Mouse (Mus musculus) neural tube, embryonic 10.5 days (tissue): ENCODE measurements around the gene Pdgfa.
A peak's percentile ranks its signal among the peaks of the same experiment; 100 is the strongest.

Source experiments
- DNase-seq: peaks from one replicate; pipeline ENCODE4 v3.0.0-alpha.2; 2017; ENCODE audit warnings: low spot score; ENCODE audit errors: extremely low spot score

Pdgfa gene

DNA sequence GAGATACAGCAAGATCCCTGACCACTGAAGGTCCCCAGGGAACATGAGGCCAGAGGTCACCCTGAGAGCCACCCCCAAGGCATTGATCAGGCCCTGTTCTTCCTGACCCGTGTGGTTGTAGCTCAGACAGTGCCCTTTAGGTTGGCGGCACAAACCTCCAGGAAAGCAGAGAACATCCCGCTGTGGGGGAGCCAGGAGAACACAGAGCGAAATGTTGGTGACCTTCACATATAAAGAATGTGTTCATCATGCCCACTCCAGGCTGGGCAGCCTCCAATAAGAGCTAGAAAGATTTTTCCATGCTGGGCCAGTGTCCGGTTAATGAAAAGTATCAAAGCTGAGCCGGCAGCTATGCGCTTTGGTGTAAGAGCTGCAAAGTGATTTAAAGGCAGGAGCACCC, 43.2 kb downstream of the Pdgfa start:
- DNase-seq, result no peak

DNA sequence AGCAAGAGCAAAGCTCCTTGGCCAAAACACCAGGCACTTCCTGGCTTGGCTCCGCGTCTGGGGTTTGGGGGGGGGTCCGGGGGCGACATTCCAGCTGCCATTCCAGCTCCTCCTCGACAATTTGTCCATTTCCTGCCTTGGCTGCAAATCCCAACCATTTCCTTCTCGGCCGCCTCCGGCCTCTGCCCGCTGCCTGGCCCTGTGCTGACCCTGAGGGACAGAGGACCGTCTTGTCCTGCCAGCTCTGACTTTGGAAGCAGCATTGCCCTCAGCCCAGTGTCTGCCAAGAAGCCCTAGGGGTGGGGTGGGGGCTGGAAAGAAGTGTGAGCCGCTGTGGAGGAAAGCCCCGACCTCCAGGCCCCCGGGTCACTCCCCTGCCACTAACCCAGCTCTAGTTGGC, 44.2 kb downstream of the Pdgfa start:
- DNase-seq, result no peak

DNA sequence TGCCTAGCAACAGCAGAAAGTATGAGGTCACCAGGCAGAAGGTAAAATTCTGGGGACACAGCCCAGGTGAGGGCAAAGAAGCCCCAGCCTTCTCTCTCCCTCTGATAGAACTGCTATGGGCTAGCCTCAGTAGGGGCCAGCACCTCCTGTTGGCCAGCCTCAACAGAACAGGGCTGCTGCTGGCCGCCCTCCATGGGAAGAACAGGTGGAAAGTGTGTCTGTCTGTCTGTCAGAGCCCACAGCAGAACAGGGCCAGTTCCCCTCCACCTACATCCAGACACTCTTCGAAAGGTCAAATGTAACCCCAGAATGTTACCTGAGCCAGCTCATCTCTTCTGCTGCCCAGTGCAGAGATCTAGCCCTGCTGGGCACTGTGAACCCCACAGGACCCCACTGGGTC, 45.9 kb downstream of the Pdgfa start:
- DNase-seq, result no peak

DNA sequence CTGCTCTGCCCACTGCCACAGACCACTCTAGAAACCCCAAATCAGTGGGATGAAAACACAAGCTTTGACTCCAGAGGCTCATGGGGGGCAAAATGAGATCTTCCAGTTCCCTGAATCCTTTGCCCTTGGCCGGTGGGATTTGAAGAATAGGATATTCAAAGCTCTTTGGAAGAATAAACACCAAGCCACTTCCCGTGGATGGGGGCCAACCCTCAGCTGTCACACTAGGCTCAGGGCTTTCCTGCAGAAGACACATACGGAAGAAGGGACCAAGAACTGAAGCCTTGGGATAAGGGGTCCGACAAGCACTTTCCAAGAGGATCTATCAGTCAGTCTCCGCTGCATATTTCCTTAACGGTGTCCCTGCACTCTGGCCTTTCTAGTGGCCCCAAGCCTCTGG, 48.0 kb downstream of the Pdgfa start:
- DNase-seq, result no peak

DNA sequence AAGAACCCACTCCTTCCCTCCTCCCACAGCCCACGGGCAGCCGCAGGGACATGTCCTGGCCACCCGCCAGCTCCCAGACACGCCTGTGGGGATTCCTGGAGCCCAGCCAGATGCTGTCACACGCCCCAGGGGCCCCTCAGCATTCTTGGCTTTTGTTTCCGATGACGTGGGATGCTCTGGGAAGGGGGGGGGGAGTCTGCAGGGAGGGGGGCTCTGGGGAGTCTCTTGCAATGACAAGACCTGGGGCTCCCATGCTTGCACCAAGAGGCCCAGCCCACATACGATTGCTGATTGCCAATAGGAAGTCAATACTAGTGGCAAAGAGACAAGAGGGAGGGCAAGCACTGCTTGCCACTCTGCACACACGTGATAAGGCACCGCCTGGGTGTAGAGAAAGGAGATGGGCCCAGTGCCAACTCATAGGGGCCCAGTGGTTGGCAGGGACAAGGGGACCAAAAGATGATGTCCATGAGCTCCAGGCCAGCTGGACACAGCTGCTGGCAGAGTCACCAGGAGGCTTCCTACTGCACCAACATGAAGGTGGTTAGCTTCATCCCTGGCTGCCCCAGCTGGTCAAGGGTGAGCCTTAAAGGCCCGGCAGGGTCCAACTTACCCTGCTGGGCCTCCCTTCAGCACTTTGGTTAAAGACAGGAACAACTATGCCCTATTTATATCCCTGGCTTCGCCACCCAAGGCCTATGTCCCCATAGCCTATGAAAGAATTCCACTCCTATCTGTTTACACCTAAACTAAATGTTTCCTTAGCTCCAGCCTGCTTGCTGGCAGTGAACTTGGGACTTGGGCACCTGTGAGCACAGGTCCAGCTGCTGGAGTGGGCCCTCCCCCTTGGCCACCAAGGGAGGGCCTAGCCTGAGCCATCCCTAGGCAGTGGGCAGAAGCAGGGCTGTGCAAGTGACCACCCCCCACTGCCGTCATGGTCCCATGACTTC, 48.9 kb downstream of the Pdgfa start:
- no peak for DNase-seq

DNA sequence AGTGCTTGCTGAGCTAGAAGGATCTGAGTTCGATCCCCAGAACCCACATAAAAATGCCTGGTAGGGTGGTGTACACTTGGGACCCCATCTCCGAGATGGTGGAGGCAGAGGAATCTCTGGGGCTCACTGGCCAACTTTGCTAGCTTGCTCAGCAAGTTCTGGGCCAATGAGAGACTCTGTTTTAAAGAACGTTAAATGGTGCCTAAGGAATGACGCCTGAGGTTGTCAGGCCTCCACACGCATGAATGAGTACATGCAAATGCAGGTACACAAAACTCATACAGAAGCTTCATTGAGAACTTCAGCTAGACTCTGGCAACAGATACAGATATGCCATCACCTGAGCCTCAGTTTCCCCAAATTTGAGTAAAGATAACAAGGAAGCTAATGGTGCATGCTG, 49.7 kb downstream of the Pdgfa start:
- DNase-seq, result no peak

DNA sequence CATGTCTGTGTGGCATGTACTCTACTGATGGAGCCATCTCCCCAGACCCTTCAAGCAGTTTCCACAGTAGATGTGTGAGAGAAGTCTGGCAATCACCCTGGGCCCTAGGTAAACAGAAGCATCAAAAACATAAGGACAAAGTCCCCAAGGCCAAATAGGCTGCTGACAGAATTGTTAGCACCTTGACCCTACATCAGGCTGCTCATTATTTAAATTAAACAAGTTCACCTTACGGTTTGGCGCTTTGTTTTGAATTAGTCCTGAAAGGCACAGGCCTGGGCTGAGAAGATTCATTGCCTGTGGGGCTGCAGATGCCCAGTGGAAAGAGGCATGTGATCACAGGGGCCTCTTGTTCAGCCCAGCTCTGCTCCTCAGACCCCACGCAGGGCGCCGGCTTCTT, 50.2 kb downstream of the Pdgfa start:
- no peak for DNase-seq

DNA sequence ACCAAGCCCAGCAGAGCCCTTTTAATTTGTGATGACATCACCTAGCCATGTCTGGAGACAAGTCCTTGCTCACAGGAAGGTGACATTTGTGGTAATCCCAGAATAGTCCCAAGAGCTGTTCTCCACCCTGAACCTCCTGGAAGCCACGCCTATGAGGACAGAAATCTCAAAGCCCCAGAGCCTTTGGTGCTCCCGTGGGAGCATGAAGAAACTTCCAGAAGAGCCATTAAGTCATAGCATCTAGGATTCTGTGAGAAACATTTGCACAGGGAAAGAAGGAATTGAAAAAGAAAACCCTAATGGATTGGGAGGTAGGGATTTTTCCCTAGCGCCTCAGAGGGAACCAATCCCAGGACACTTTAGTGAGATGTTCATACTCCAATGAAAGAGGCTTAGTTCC, 52.2 kb downstream of the Pdgfa start:
- no peak for DNase-seq

DNA sequence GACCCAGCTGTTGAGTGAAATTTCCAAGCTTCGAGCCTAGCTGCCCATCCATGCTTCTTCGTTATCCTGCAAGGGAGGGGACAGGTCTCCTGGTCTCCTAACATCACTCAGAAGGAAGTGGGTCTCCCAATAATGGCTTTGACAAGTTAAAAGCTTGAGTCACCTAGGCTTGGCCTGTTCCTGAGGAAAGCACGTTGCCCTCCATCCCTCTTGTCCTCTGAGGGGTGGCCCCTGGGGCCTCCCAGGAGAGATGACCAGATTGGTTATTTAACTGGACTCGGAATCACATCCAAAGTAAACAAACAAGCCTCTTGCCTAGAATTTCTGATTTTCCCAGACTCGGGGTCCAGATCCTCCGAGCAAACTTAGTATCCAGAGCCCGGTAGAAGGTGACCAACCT, 52.6 kb downstream of the Pdgfa start:
- no peak for DNase-seq

DNA sequence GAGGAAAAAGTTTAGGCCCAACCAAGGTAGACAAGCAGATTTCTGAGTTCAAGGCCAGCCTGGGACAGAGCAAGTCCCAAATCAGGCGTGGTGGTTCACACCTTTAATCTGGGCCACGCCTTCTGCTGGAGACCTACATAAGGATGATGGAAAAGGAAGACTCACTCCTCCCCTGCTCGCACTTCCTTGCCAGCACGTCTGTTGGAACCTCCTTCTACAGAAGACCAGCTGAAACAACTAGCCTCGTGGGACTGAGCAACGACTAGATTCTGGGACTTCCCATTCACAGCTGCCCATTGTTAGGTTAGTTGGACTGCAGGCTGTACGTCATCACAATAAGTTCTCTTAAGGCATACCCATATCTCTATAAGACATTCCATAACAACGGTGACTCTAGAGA, 55.3 kb downstream of the Pdgfa start:
- DNase-seq, result no peak

DNA sequence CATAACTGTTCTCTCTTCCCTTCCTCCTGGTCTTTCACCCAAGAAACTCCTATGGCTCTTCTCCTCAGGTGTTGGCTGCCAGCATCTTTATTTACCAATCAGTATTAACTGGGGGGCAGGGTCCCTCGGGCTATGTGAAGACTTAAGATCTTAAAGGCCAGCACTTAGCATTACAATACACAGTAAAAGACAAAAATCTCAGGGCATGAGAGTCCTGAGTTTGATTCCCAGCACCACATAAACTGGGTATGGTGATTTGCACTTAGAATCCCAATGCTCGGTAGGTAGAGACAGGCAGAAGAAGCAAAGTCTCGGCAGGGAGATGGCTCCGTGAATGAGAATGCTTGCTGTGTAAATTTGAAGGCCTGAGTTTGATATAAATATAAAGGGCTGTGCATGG, 56.6 kb downstream of the Pdgfa start:
- DNase-seq, result no peak

DNA sequence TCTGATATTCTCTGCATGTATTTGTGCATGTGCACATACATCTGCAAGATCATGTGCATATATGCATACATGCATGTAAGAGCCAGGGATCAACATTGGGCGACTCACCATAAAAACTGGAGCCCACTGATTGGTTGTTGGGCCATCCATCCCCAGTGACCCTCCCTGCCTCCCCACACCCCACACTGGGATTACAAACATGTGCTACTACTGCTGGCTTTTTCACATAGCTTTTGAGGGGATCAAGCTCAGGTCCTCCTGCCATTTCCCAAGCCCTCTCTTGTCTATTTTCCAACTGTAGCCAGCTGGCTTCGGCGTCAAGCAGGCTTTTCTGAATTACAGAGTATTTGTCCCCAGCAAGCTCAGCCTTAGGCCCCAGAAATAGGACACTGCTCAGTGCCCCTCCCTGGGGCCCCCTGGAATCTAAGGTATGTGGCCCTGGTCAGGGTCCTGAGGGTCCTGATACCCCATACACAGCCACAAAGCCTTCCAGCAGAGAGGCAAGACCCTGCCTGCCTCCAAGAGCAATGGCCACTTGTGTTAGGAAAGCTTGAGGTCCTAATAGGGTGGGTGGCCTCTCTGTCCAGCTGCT, 58.5 kb downstream of the Pdgfa start:
- DNase-seq, result no peak

DNA sequence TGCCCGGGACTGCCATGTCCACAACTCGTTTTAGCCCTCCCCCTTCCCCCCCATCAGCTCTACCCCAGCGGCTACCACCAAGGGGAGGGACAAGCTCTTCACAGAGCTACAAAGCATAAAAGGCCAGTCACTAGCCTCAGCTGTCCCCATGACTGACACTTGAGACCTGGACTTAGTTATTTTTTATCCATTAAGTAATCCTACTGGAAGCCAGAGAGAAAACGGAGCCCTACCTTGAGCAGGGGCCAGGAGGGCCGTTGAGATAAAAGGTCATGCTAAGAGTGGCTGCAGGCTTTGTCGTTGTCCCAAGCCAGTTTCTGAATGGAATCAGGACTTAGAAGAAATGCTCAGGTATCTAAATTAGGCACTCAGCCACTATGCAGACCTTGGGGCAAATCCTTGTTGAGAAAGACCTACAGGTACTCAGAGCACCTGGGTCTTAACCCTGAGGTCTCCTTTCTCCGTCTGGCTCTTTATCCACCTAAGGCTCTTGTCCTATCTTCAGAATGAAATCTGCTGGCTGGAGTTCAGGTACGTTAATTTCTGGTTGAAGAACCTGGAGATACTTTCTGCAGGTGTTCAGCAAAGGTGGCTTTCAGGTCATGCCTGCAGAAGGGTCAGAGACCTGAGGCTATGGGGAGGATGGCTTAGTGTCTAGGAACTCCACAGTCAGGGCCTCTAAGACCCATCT, 60.6 kb downstream of the Pdgfa start:
- no peak for DNase-seq

DNA sequence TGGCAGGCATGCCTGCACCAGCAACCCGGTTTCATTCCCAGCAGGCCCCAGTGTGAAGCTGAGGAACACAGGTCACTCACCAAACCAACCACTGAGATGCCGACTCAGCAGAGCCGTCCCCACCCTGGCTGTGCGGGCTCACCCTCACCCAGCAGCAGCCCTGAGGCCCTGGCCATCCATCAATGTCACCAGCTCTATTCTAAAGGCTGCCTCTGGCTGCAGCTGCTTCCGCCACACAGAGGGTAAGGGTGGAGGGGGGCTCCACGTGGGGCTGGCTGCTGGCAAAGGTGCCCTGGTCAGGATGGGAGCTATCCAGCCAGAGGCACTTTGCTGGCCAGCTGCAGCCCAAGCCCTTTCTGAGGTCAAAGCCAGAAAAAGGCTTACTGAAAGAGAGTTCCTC, 62.6 kb downstream of the Pdgfa start:
- peak; percentile 47 for DNase-seq

DNA sequence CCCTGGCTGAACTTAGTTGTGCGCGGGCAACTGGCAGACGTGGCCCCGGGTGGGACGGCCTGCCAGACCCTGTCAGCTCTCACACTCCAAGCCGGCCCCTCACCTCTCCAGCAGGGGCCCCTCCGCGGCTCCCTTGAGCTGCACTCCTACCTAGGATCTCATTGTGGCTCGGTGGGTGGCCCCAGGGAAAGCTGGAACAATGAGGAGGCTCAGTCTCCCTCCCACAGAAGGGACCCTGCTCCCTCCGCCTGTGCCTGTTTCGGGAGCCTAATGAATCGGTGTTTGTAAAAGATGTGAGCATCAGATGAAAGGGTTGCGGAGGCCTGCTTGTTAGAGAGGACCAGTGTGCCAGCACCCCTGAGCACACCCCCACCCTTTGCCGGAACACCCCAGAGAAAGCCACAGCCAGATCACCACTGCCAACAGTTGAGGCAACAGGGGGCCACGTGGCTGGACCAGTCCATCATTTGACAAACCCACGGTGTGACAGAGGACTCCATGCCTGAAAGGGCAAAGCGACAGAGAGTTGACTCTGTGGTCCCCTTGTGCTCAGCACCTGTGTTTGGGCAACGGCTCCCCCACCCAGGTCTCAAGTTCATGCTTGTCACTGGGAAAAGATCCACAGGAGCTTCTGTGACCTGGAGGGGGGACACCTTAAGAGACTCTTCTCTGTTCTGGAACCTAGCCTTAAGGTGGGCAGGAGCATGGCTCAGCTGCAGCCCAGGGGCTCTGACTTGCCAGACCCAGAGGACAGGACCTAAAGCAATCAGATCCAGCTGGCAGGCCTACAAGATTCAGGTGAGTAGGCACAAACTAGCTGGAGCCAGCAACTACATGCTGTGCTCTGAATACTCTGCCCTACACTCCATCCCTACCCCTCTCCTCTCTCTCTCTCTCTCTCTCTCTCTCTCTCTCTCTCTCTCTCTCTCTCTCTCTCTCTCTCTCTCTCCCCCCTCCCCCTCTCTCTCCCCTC, 64.4 kb downstream of the Pdgfa start:
- DNase-seq, result peak; percentile 33

DNA sequence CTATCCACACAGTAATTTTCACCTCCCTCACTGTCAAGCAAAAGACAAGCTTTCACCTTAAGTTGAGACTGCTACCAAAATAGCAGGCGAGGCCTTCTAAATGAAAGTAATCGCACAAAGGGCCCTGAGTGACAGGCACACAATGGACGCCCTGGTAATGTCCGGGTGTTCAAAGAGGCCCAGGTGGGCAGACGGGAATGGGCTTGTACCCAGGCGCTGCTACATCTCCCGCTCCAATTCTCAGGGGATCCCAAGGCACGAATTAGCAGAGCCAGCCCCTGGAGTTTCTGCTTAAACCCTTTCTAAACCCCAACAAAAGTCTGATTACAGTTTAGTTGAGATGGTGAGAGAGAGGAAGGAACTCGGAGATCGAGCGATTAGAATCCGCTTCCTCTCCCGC, 65.3 kb downstream of the Pdgfa start:
- DNase-seq, result no peak

DNA sequence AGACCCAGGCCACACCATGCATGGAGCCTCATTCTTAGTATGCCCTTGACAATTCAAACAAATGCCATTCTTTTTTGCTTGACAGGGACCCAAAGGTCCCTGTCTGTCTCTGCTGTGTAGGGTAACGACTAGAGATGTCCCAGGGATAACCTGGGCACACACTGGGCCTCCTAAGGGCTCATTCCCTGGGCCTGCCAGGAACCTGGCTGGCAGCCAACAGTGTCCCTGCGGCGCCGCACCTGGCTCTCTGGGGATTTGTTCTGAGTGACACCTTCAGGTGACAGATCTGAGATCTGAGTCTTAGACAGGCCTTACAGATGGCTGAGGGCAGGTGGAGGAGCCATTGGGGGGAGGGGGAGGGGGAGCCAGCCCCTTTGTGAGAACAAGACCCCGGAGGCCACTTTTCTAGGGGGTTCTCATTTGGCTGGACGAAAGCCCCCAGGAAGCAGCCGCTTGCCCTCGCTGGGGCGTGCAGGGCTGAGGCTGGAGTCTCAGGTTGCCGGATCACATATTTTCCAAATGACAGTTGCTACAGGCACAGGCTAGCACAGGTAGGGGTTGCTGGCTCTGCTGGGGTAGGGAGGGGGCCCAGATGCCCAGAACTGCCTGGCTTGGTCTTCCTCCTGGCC, 67.2 kb downstream of the Pdgfa start:
- no peak for DNase-seq
